Mouse (Mus musculus) midbrain, embryonic 13.5 days (tissue): ENCODE results near the gene Msh5. TPM values are rescaled to one million over a fixed set of nuclear protein-coding genes. Genes with fewer than 3 reads are reported as not detected.

Source experiments
- ATAC-seq: fragments of 200-750 bp; cut with Nextera tagmentation; 2 replicates; pipeline ENCODE4 v1.8.0; 2017; ENCODE audit warnings: mild to moderate bottlenecking, moderate TSS enrichment, moderate library complexity
- H3K27ac ChIP-seq: fragments of 300-500 bp; sonication (generic); 2 replicates; pipeline ENCODE4 v1.5.1; 2015; ENCODE audit warnings: inconsistent platforms, mild to moderate bottlenecking, moderate library complexity
- H3K27me3 ChIP-seq: fragments of 300-500 bp; sonication (generic); 2 replicates; pipeline ENCODE4 v1.6.1; 2015; ENCODE audit warnings: mild to moderate bottlenecking, inconsistent platforms
- H3K36me3 ChIP-seq: fragments of 300-500 bp; sonication (generic); 2 replicates; pipeline ENCODE4 v1.6.1; 2015; ENCODE audit warnings: mild to moderate bottlenecking, inconsistent platforms
- H3K4me1 ChIP-seq: fragments of 300-500 bp; sonication (generic); replicated peaks from 2 replicates; pipeline ENCODE4 v1.6.1; 2015; ENCODE audit warnings: inconsistent platforms
- H3K4me2 ChIP-seq: fragments of 300-500 bp; sonication (generic); replicated peaks from 2 replicates; pipeline ENCODE4 v1.6.1; 2015; ENCODE audit warnings: moderate library complexity, mild to moderate bottlenecking, inconsistent platforms
- H3K4me3 ChIP-seq: fragments of 300-500 bp; sonication (generic); replicated peaks from 2 replicates; pipeline ENCODE4 v1.5.1; 2015; ENCODE audit warnings: mild to moderate bottlenecking, inconsistent platforms
- H3K9ac ChIP-seq: fragments of 300-500 bp; sonication (generic); replicated peaks from 2 replicates; pipeline ENCODE4 v1.6.1; 2015; ENCODE audit warnings: mild to moderate bottlenecking, inconsistent platforms
- H3K9me3 ChIP-seq: fragments of 300-500 bp; sonication (generic); 2 replicates; pipeline ENCODE4 v1.6.1; 2016; ENCODE audit warnings: mild to moderate bottlenecking, inconsistent platforms
- WGBS: fragments of 180-500 bp; shearing (Covaris S2); methylation state at CpG from one replicate; pipeline ENCODE4 v1.1.7; 2015; 5-methylcytosine and 5-hydroxymethylcytosine counted together
- polyA plus RNA-seq: library from polyadenylated mRNA; unstranded; fragments of >200 nt; fragmentation: Nextera tagmentation; extraction: Ambion mirVana; gene quantifications from 2 replicates; pipeline ENCODE4 v1.2.1, GENCODE M21; 2015

Gene Msh5
- polyA plus RNA-seq, 1 experiment from 2014 or later: 3.7 TPM

DNA sequence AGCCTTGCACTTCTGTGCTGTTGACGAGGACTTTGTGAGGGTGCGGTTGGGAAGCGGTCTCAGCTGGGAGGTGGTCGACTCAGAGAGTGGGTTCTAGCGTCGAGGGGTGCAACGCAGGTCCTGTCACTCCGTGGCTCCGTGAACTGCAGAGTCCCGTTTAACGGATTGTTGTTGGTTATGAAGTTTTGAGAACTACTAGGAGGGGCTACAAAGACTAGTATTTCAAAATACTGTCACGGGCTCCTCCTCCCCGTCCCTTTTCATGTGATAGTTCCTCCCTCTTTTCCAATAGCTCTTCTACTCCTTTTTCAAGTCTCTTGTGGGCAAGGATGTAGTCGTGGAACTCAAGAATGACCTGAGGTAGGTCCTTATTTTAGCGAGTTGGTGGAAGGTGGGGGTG, 64.2 kb downstream of the Msh5 start:
- no peaks in the 10 kb centered on the region for H3K27me3 ChIP-seq
- peak overlapping the region; percentile 88 for H3K9ac ChIP-seq
- H3K4me2 ChIP-seq: peak overlapping the region; percentile 82
- WGBS: under 1% methylated on average over 15 of the region's 15 CpGs
- H3K4me3 ChIP-seq: peak overlapping the region; percentile 85
- no peak; the same call in 1 of the 2 replicates for ATAC-seq
- H3K9me3 ChIP-seq: no peaks in the 10 kb centered on the region
- H3K36me3 ChIP-seq: peaks cover 21% of the 10 kb centered on the region
- peaks cover 27% of the 10 kb centered on the region for H3K4me1 ChIP-seq
- H3K27ac ChIP-seq: peak overlapping the region; percentile 96

DNA sequence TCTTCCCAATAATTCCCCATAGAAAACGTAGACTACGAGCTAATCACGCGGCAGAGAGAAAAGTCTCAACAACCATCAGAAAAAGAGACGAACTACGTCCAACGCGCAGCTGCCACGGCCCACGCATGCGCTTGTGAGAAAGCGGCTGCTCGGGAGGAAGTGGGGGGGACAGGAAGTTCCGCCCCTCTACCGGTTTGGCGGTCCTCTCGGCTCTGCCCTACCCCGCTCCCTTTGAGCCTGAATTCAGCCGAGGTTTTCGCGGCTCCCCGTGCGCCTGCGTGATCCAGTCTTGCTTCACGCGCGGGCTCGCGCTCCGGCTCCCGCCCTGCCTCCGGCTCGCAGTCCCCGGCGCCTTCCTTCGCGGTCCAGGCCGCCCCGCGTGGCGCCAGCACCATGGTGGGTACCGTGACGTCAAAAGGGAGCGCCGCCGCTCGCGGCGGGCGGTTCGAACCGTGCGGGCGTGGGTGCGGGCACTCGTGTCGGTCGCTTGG, 64.8 kb downstream of the Msh5 start, which contains the start of gene Lsm2:
TSS of gene Lsm2 (plus strand) at position 173 of the 491 bp plus-strand sequence.
- Histone ChIP-seq H3K4me3 (peak within 1 kb of the TSS; percentile 85), H3K27ac (peak within 1 kb of the TSS; percentile 96), H3K9me3 (no peaks in the 10 kb centered on the region), H3K36me3 (peaks cover 19% of the 10 kb centered on the region), H3K27me3 (no peaks in the 10 kb centered on the region), H3K4me2 (peak within 1 kb of the TSS; percentile 82), H3K4me1 (peaks cover 27% of the 10 kb centered on the region), H3K9ac (peak within 1 kb of the TSS; percentile 88)
- ATAC-seq: peak; percentile 98
- under 1% methylated on average over 57 of the region's 58 CpGs for WGBS

DNA sequence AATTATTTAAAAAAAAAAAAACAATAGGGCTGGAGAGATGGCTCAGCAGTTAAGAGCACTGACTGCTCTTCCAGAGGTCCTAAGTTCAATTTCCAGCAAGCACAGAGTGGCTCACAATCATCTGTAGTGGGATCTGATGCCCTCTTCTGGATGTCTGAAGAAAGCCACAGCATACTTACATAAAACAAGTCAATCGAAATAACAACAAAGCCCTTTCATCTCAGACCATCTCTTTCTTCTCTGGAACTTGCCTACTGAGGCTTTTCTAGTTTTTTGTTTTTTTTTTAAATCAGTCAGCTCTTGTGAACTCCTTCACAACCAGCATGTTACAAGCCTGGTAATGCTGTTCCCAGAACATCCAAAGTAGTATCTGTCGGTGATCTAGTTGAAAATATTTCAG, 65.9 kb downstream of the Msh5 start:
- no peaks in the 10 kb centered on the region for H3K9me3 ChIP-seq
- peak overlapping the region; percentile 85 for H3K4me3 ChIP-seq
- no peaks in the 10 kb centered on the region for H3K27me3 ChIP-seq
- peaks cover 27% of the 10 kb centered on the region for H3K4me1 ChIP-seq
- peak overlapping the region; percentile 88 for H3K9ac ChIP-seq
- peak overlapping the region; percentile 67 for H3K27ac ChIP-seq
- peak overlapping the region; percentile 82 for H3K4me2 ChIP-seq
- peaks cover 9% of the 10 kb centered on the region for H3K36me3 ChIP-seq
- no peak for ATAC-seq
- 23% methylated on average over 2 of the region's 2 CpGs for WGBS

DNA sequence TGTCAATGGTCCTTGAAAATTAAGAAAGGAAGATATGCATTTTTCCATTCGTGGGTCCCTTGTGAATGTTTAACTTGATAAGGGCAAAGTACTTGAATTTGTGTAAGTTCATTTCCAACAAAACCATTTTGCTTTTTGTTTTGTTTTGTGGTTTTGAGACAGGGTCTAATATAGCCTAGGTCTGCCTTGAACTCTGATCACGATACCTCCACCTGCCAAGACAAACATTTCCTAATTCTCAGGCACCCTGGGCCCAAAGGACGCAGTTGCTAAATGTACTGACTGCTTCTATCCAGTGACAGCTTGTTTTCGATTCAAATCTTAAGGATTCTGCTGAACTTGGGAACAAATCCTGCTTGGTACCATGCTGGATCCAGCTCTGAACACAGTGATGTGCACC, 66.9 kb downstream of the Msh5 start:
- 97% methylated on average over 4 of the region's 4 CpGs for WGBS
- no peak overlapping the region for H3K27ac ChIP-seq
- 0 out of 2 replicates have a peak overlapping the region, but pooled peaks have one; percentile 8 for H3K9ac ChIP-seq

More for the DNA sequence above, 66.9 kb downstream of the Msh5 start:
- no peak overlapping the region for H3K4me2 ChIP-seq
- peaks cover 27% of the 10 kb centered on the region for H3K4me1 ChIP-seq
- no peaks in the 10 kb centered on the region for H3K9me3 ChIP-seq
- no peaks in the 10 kb centered on the region for H3K36me3 ChIP-seq
- ATAC-seq: no peak
- H3K27me3 ChIP-seq: no peaks in the 10 kb centered on the region
- no peak overlapping the region for H3K4me3 ChIP-seq

Other genes with a start within 250 kb of the Msh5 start
- gene Cyp21a1, start 242.2 kb downstream of the Msh5 start, polyA plus RNA-seq: not detected in 2 replicates
- gene Stk19, start 209.8 kb downstream of the Msh5 start, polyA plus RNA-seq: 38.5 and 40.5 TPM in 2 replicates
- gene Dxo, start 209.7 kb downstream of the Msh5 start, polyA plus RNA-seq: 74.7 and 76.1 TPM in 2 replicates
- gene Skiv2l, start 196.5 kb downstream of the Msh5 start, polyA plus RNA-seq: 59.3 and 61.3 TPM in 2 replicates
- 95.0 and 100 TPM in 2 replicates for gene Nelfe, start 196.4 kb downstream of the Msh5 start, polyA plus RNA-seq
- 1.7 and 2.2 TPM in 2 replicates for gene Cfb, start 184.2 kb downstream of the Msh5 start, polyA plus RNA-seq
- gene Zbtb12, start 167.3 kb downstream of the Msh5 start, polyA plus RNA-seq: 13.2 and 16.3 TPM in 2 replicates
- 0.08 TPM in 1 of 2 replicates, not detected in the other for gene Gm20547, start 164.7 kb downstream of the Msh5 start, polyA plus RNA-seq
- gene C2, start 148.5 kb downstream of the Msh5 start, polyA plus RNA-seq: 1.2 and 2.1 TPM in 2 replicates
- gene Ehmt2, start 148.3 kb downstream of the Msh5 start, polyA plus RNA-seq: 105 and 114 TPM in 2 replicates
- gene Slc44a4, start 132.3 kb downstream of the Msh5 start, polyA plus RNA-seq: 0.09 TPM in 1 of 2 replicates, not detected in the other
- gene Neu1, start 115.5 kb downstream of the Msh5 start, polyA plus RNA-seq: 25.5 and 25.9 TPM in 2 replicates
- gene Hspa1b, start 87.5 kb downstream of the Msh5 start, polyA plus RNA-seq: 0.10 and 0.11 TPM in 2 replicates
- not detected in 2 replicates for gene Gm20481, start 76.8 kb downstream of the Msh5 start, polyA plus RNA-seq
- 2.8 and 2.9 TPM in 2 replicates for gene Hspa1a, start 74.6 kb downstream of the Msh5 start, polyA plus RNA-seq
- gene Hspa1l, start 74.0 kb downstream of the Msh5 start, polyA plus RNA-seq: 0.55 and 1.5 TPM in 2 replicates
- gene Lsm2, start 64.9 kb downstream of the Msh5 start, polyA plus RNA-seq: 141 and 150 TPM in 2 replicates
- gene Vars, start 45.8 kb downstream of the Msh5 start, polyA plus RNA-seq: 61.0 and 69.1 TPM in 2 replicates
- gene Vwa7, start 30.2 kb downstream of the Msh5 start, polyA plus RNA-seq: 0.13 and 0.20 TPM in 2 replicates
- gene Sapcd1, start 18.7 kb downstream of the Msh5 start, polyA plus RNA-seq: 3.8 and 4.3 TPM in 2 replicates
- 93.7 and 99.6 TPM in 2 replicates for gene Clic1, start 3.2 kb upstream of the Msh5 start, polyA plus RNA-seq
- gene Ddah2, start 12.3 kb upstream of the Msh5 start, polyA plus RNA-seq: 501 and 531 TPM in 2 replicates
- not detected in 2 replicates for gene Ly6g6c, start 18.6 kb upstream of the Msh5 start, polyA plus RNA-seq
- 0.45 and 0.50 TPM in 2 replicates for gene Mpig6b, start 19.4 kb upstream of the Msh5 start, polyA plus RNA-seq
- 0.18 and 0.32 TPM in 2 replicates for gene Ly6g6e, start 30.2 kb upstream of the Msh5 start, polyA plus RNA-seq
- gene Ly6g6d, start 31.3 kb upstream of the Msh5 start, polyA plus RNA-seq: 1.0 and 1.9 TPM in 2 replicates
- 0.18 and 0.19 TPM in 2 replicates for gene Ly6g6f, start 38.9 kb upstream of the Msh5 start, polyA plus RNA-seq
- 85.1 and 86.5 TPM in 2 replicates for gene Abhd16a, start 42.5 kb upstream of the Msh5 start, polyA plus RNA-seq
- gene Ly6g5c, start 61.5 kb upstream of the Msh5 start, polyA plus RNA-seq: not detected in 2 replicates
- gene Ly6g5b, start 68.7 kb upstream of the Msh5 start, polyA plus RNA-seq: 1.4 and 1.7 TPM in 2 replicates
- gene Gpank1, start 74.7 kb upstream of the Msh5 start, polyA plus RNA-seq: 27.1 and 30.4 TPM in 2 replicates
- gene Csnk2b, start 75.3 kb upstream of the Msh5 start, polyA plus RNA-seq: 293 and 316 TPM in 2 replicates
- gene D17H6S53E, start 79.6 kb upstream of the Msh5 start, polyA plus RNA-seq: 9.2 and 9.4 TPM in 2 replicates
- 0.53 and 0.63 TPM in 2 replicates for gene Apom, start 85.3 kb upstream of the Msh5 start, polyA plus RNA-seq
- gene Bag6, start 88.4 kb upstream of the Msh5 start, polyA plus RNA-seq: 93.7 and 93.9 TPM in 2 replicates
- 209 and 228 TPM in 2 replicates for gene Prrc2a, start 118.2 kb upstream of the Msh5 start, polyA plus RNA-seq
- 4.9 and 7.0 TPM in 2 replicates for gene Aif1, start 129.3 kb upstream of the Msh5 start, polyA plus RNA-seq
- gene Lst1, start 141.7 kb upstream of the Msh5 start, polyA plus RNA-seq: 4.8 and 7.1 TPM in 2 replicates
- 0.35 and 0.76 TPM in 2 replicates for gene Ltb, start 147.7 kb upstream of the Msh5 start, polyA plus RNA-seq
- gene Tnf, start 155.3 kb upstream of the Msh5 start, polyA plus RNA-seq: not detected in 2 replicates
- gene Lta, start 158.6 kb upstream of the Msh5 start, polyA plus RNA-seq: 0.11 and 0.23 TPM in 2 replicates
- gene Gm16181, start 174.1 kb upstream of the Msh5 start, polyA plus RNA-seq: 0.57 and 0.79 TPM in 2 replicates
- 41.6 and 43.0 TPM in 2 replicates for gene Atp6v1g2, start 186.9 kb upstream of the Msh5 start, polyA plus RNA-seq
- gene Nfkbil1, start 189.0 kb upstream of the Msh5 start, polyA plus RNA-seq: 8.3 and 11.0 TPM in 2 replicates
- gene Ddx39b, start 195.0 kb upstream of the Msh5 start, polyA plus RNA-seq: 460 and 465 TPM in 2 replicates
- 49.5 and 52.5 TPM in 2 replicates for gene H2-D1, start 216.0 kb upstream of the Msh5 start, polyA plus RNA-seq